Mouse (Mus musculus): ENCODE data around the gene Trmt10c.
"Not testable (repeated sequence)": the region's sequence is repeated elsewhere in the genome, so short reads cannot be mapped to it uniquely, and the experiment has no call there.

The Trmt10c gene

GRCm38 (mm10) chr16:56037138-56038010 lies at the start of gene Trmt10c:
Gene Trmt10c (minus strand): TSS chr16:56037819.
- peak; percentile 95 for DNase-seq (ENCODE audit: inconsistent ontology term)

DNA sequence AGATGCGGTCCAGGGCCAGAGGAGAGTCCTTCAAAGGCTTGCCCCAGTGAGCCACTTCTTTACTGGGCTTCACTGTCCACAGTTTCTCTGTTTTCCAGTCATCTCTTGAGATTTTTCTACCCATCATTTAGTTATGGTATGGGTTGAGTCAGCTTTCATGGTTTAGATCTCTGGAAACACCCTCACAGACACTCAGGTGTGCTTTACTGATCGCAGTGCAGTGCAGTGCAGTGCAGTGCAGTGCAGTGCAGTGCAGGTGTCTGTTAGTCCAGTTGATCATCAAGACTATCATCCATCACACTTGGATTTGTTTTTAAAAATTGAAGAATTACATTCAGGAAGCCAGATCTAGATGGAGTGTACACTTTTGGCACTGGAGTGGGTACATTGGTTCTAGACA lies 48.7 kb upstream of the Trmt10c start:
- DNase-seq (ENCODE audit: inconsistent ontology term): no peak

- no peak for DNase-seq (ENCODE audit: inconsistent ontology term)
Observed at GRCm38 (mm10) chr16:56081691-56082090, 44.1 kb upstream of the Trmt10c start.

- DNase-seq (ENCODE audit: inconsistent ontology term): no peak
Observed at GRCm38 (mm10) chr16:56079419-56079818, 41.8 kb upstream of the Trmt10c start.

GRCm38 (mm10) chr16:56076121-56076869 lies 38.7 kb upstream of the Trmt10c start:
- no peak for DNase-seq (ENCODE audit: inconsistent ontology term)

GRCm38 (mm10) chr16:56075222-56076111 lies 37.8 kb upstream of the Trmt10c start:
- DNase-seq (ENCODE audit: inconsistent ontology term): peak; percentile 95

GRCm38 (mm10) chr16:56074565-56074964 lies 36.9 kb upstream of the Trmt10c start:
- no peak for DNase-seq (ENCODE audit: inconsistent ontology term)

DNA sequence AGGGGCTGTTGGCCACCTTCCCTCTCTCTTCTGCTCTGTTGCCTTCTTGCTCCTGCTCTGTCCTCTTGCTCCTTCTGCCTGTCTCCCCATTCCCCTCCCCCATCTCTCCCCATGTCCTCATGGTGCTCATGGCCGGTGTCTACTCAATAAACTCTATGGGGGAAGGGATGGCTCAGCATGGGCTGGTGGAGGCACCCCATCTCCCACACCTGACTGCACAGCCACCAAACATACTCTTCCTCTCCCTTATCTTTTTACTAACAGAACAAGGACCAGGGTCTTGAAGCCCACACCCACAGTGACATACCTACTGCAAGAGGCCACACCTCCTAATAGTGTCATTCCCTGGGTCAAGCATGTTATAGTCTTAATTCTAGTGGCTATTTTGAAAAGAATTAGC lies 36.5 kb upstream of the Trmt10c start:
- DNase-seq (ENCODE audit: inconsistent ontology term): no peak

DNA sequence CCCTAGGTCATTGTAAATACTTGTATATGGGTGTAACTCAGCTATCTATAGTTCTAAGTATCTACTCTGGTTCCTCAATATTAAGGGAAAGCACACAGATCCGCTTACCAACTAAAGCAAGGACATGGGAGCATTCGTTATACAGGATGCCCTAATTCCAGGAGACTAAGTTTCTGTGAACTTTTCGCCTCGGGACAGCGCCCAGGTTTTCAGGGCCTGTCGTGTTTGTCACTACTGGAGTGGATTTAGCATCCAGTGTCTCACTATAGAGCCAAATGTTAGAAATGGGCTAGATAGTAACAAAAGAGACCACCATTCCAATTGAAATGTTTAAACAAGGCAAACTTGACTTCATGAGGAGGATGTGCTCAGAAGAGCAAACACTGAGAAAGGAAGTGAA lies 35.5 kb upstream of the Trmt10c start:
- DNase-seq (ENCODE audit: inconsistent ontology term): not testable (repeated sequence)

GRCm38 (mm10) chr16:56072533-56072932 lies 34.9 kb upstream of the Trmt10c start:
- no peak for DNase-seq (ENCODE audit: inconsistent ontology term)

GRCm38 (mm10) chr16:56071317-56072232 lies 34.0 kb upstream of the Trmt10c start:
- no peak for DNase-seq (ENCODE audit: inconsistent ontology term)

GRCm38 (mm10) chr16:56068523-56069070 lies 31.0 kb upstream of the Trmt10c start:
- DNase-seq (ENCODE audit: inconsistent ontology term): no peak

GRCm38 (mm10) chr16:56066113-56066512 lies 28.5 kb upstream of the Trmt10c start:
- peak; percentile 17 for DNase-seq (ENCODE audit: inconsistent ontology term)

DNA sequence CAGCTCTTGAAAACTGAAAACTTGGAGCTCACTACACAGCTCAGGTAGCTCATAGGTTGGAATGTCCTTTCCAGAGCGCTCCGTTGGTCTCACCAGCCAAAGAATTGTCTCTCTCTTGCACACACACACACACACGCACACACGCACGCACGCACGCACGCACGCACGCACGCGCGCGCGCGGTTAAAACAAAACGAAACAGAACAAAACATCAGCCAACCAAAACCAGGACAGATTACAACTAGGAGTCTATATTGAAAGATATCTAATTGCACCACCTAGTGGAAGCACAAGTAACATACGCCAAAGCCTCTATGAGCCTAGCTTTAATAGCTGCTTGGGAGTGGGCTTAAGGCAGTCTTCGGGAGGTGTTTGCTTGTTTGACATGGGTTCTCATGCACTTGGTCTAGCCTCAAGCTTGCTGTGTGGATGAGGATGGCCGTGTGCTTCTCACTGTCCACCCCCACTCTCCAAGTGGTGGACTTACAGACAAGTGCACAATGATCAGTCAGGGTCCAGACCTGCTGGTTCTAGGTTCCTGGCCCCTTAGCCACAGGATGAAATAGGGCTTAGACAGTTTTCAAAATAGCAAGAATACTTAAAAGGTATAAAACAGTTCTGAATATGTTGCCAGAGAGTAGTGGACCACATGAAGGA lies 26.8 kb upstream of the Trmt10c start:
- peak; percentile 89 for DNase-seq (ENCODE audit: inconsistent ontology term)

- no peak for DNase-seq (ENCODE audit: inconsistent ontology term)
Observed at GRCm38 (mm10) chr16:56062981-56063380, 25.4 kb upstream of the Trmt10c start.

GRCm38 (mm10) chr16:56061995-56062594 lies 24.5 kb upstream of the Trmt10c start:
- DNase-seq (ENCODE audit: inconsistent ontology term): no peak

DNA sequence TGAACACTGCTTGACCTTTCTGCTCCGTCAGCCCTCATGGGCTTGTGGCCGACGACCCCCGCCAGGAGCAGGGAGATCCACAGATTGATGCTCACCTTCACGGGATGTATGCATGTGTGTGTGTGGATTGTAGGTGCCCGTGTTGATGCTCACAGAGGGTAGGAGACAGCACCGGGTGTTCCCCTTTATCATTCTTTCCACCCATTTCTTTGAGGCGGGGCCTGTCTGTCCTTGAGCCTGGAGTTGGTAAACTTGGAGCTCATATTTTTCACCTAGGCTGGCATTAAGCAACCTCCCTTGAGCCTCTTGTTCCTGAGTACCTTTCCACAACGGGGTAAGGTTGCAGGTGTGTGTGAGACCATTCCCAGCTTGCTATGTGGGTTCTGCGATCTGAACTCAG lies 20.5 kb upstream of the Trmt10c start:
- no peak for DNase-seq (ENCODE audit: inconsistent ontology term)

GRCm38 (mm10) chr16:56056944-56057590 lies 19.4 kb upstream of the Trmt10c start:
- DNase-seq (ENCODE audit: inconsistent ontology term): peak; percentile 21

GRCm38 (mm10) chr16:56055911-56056310 lies 18.3 kb upstream of the Trmt10c start:
- no peak for DNase-seq (ENCODE audit: inconsistent ontology term)
